Mouse (Mus musculus) kidney, adult 11 months (tissue): Measurements from ENCODE around the gene Proser2.
A peak's percentile ranks its signal among the peaks of the same experiment; 100 is the strongest.

Experiments used
- DNase-seq: peaks from one replicate; pipeline ENCODE4 v3.0.0; 2022

The Proser2 gene

GRCm38 (mm10) chr2:6129555-6130355 is at the start of gene Proser2:
TSS of gene Proser2 (minus strand) at chr2:6130211.
- peak; percentile 84 for DNase-seq

- DNase-seq = no peak
Measured at GRCm38 (mm10) chr2:6179749-6180117, 49.7 kb upstream of the Proser2 start.

- no peak for DNase-seq
Measured at GRCm38 (mm10) chr2:6178901-6179748, 49.1 kb upstream of the Proser2 start.

GRCm38 (mm10) chr2:6173013-6173412 is 43.0 kb upstream of the Proser2 start:
- no peak for DNase-seq

GRCm38 (mm10) chr2:6168560-6168959 is 38.5 kb upstream of the Proser2 start:
- no peak for DNase-seq

- DNase-seq = peak; percentile 55
Measured at GRCm38 (mm10) chr2:6167843-6168558, 38.0 kb upstream of the Proser2 start.

GRCm38 (mm10) chr2:6165771-6166170 is 35.8 kb upstream of the Proser2 start:
- no peak for DNase-seq

GRCm38 (mm10) chr2:6164606-6165290 is 34.7 kb upstream of the Proser2 start:
- no peak for DNase-seq

GRCm38 (mm10) chr2:6162366-6163040 is 32.5 kb upstream of the Proser2 start:
- peak; percentile 46 for DNase-seq

GRCm38 (mm10) chr2:6159735-6160134 is 29.7 kb upstream of the Proser2 start:
- DNase-seq = no peak

GRCm38 (mm10) chr2:6159219-6159618 is 29.2 kb upstream of the Proser2 start:
- DNase-seq = no peak

GRCm38 (mm10) chr2:6157635-6158034 is 27.6 kb upstream of the Proser2 start:
- no peak for DNase-seq

- no peak for DNase-seq
Measured at GRCm38 (mm10) chr2:6157208-6157607, 27.2 kb upstream of the Proser2 start.

GRCm38 (mm10) chr2:6149801-6150200 is 19.8 kb upstream of the Proser2 start:
- DNase-seq = no peak

- DNase-seq = no peak
Measured at GRCm38 (mm10) chr2:6146901-6147300, 16.9 kb upstream of the Proser2 start.

- DNase-seq = no peak
Measured at GRCm38 (mm10) chr2:6146257-6146656, 16.2 kb upstream of the Proser2 start.

- no peak for DNase-seq
Measured at GRCm38 (mm10) chr2:6145611-6146010, 15.6 kb upstream of the Proser2 start.

- DNase-seq = no peak
Measured at GRCm38 (mm10) chr2:6142915-6143654, 13.1 kb upstream of the Proser2 start.

GRCm38 (mm10) chr2:6140572-6141161 is 10.7 kb upstream of the Proser2 start:
- peak; percentile 31 for DNase-seq

- no peak for DNase-seq
Measured at GRCm38 (mm10) chr2:6133871-6134270, 3.9 kb upstream of the Proser2 start.

- DNase-seq = no peak
Measured at GRCm38 (mm10) chr2:6128881-6129280, 1.1 kb downstream of the Proser2 start.
